Mouse (Mus musculus): ENCODE results near the gene Apoa4.
A peak's percentile ranks its signal among the peaks of the same experiment; 100 is the strongest.

The Apoa4 gene

GRCm38 (mm10) chr9:46282631-46283436 lies 42.3 kb downstream of the Apoa4 start, which contains the start of gene Bud13:
Bud13 (plus strand) TSS chr9:46283008.
- peak; percentile 83 to 88 for DNase-seq
